Mouse (Mus musculus) CH12F3 (cell line): ENCODE data around the gene Itgad.
"Not testable (repeated sequence)": the region's sequence is repeated elsewhere in the genome, so short reads cannot be mapped to it uniquely, and the experiment has no call there.

Source experiments
- in situ Hi-C: fragments of 300-500 bp; cut with MboI; formaldehyde crosslinking; loops from 2 replicates; pipeline ENCODE4 v1.14.3; 2020; ENCODE audit warnings: low sequenced_read_pairs

The Itgad gene

DNA sequence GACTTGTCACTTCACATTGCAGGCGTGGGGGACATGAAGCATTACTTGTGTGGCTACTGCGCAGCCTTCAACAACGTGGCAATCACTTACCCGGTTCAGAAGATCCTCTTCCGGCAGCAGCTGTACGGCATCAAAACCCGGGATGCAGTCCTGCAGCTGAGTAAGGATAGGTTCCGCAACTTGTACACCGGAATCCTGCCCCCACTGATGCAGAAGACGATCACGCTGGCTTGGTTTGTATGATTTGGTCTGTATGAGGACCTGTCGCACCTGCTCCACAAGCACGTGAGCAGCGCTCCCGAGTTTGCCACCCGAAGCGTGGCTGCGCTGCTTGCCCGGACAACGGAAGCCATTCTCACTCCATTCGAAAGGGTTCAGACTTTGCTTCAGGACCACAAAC is at the start of gene Itgad:
Gene Itgad, plus strand, starts transcription at position 301 of the 400 bp plus-strand sequence.
- in situ Hi-C loops, result no loop called here

DNA sequence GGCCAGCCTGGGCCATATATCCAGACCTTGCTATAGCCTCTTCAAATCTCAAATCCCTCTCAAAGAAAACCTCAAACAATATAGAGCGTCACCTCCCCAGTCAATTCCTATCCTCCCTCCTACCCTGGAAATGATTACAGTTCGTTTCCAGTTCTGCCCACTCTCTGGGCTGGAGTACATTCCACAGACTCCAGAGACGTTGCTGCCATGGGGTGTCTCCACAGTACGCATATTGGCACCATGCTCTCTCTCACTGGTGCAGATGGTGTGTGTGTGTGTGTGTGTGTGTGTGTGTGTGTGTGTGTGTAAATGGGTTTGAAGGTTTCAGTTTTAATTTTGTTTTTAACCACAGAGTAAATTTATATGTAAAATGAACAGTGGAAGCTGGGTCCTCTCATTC is 48.9 kb upstream of the Itgad start:
- in situ Hi-C loops, result loop anchor here (10.0 kb wide), 1 partner anchor 100 kb away; the partner anchor contains the start of gene Cox6a2

DNA sequence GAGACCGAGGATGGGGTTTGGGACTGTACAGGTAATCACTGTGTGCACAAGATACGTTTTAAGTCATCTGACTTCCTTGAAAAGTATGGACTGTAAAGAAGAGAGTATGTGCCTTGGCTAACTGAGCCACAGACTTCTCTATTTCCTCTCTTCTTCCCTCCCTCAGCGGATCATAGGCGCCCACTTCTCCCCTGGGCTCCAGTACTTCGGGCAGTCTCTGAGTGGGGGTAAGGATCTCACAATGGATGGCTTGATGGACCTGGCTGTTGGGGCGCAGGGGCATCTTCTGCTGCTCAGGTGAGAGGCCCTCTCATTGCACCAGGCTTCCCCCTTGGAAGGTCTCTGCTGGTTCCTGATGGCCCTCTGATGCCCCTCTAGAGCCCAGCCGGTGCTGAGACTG is 46.7 kb upstream of the Itgad start:
- in situ Hi-C loops, result loop anchor here (10.0 kb wide), 1 partner anchor 97 kb away; the partner anchor contains the start of gene Cox6a2

DNA sequence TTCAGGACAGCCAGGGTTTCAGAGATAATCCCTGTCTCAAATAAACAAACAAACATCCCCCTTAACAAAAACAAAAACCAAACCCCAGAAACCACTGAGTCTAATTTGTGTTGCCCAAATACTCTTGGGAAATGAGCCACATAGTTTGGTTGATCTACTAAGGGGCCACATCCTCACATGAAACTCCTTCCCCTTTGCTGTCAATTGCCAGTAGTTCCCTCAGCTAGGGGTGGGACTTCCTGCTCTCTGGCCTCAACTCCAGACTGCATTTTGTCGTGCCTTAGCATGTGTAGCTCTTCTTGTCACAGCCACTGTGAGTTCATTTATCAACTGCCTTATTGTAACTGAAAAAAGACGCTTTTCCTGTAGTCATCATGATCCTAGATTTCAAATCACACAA is 43.9 kb upstream of the Itgad start:
- in situ Hi-C loops, result no loop called here

DNA sequence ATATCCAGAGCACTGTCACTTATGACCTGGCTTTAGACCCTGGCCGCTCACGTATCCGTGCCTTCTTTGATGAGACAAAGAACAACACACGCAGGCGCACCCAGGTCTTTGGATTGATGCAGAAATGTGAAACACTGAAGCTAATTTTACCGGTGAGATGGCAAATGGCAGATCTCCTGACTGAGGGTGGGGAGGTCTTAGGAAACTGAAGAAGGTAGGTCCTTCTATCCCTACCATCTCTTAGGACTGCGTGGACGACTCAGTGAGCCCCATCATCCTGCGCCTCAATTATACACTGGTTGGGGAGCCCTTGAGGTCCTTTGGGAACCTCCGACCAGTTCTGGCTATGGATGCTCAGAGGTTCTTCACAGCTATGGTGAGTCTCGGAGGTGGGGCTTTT is 42.0 kb upstream of the Itgad start:
- in situ Hi-C loops, result no loop called here

DNA sequence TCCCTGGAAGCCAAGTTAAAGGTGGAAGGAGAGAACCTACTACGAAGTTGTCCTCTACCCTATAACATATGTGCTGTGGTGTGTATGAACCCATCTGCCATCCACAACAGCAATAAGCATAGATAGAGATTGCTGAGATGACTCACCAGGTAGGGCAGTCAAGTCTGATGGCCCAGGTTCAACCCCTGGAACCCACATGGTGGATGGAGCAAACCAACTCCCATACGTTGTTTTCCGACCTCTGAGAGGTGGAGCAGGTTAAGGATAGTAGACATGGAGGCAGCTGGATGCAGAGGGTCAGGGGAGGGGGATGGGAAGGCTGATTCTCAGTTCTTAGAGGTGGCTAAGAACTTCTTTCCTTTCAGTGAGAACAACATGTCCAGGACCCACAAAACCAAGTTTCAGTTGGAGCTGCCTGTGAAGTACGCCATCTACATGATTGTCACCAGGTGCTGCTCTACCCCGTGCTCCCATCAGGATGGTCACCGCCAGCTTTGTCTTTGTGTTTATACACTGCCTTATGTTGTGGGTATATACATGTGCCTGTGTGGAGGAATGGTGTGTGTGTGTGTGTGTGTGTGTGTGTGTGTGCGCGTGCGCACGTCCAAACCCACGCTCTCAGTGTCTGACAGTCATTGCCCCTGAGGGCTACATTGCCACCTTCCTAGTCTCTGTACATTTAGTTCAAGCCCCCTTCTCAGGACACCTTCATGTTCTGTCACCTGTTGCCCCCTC is 39.6 kb upstream of the Itgad start:
- in situ Hi-C loops, result no loop called here

DNA sequence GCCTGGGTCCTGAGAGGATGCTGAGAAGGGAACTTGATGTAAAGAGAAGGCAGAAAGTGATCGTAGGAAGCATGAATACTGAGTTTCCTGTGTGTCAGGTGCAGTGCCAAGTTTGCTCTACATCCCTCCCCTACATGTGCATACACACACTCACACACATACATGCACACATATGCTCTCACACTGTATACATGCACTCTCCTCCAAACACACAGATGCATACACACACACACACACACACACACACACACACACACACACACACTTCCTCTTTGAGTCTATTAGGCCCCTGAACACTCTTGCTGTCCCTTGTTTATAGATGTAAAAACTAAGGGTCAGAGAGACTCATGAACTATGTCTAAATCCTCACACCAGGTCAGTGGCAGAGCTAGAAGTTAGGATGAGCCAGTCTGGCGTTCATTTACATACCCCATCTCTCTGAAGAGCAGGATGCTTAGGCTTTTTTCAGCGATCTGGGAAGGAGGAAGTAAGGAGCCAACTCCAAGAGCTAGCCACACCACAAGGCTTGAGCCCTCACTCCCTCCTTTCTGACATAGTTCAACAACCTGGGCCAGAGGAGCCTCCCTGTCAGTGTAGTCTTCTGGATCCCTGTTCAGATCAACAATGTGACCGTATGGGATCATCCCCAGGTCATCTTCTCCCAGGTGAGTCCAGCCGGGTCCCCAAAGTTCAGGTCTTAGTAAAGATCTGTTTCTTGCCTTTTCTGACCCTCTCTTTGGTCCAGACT is 38.8 kb upstream of the Itgad start:
- in situ Hi-C loops, result no loop called here

DNA sequence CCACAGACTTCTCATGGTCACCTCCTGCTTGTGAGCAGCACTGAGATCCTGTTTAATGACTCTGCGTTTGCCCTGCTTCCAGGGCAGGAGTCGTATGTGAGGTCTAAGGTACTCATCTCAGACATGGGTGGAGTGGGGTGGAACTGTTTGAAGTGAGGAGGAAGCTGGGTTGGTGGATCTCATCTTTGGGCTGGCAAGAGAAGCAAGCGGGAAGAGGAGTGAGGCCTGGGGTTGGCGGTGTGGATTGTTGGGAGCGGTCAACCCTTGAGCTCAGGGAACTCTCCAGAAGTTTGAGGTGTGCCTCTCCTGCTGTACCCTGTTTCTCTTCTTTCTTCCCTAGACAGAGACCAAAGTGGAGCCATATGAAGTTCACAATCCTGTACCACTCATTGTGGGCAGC is 37.8 kb upstream of the Itgad start:
- in situ Hi-C loops, result no loop called here

DNA sequence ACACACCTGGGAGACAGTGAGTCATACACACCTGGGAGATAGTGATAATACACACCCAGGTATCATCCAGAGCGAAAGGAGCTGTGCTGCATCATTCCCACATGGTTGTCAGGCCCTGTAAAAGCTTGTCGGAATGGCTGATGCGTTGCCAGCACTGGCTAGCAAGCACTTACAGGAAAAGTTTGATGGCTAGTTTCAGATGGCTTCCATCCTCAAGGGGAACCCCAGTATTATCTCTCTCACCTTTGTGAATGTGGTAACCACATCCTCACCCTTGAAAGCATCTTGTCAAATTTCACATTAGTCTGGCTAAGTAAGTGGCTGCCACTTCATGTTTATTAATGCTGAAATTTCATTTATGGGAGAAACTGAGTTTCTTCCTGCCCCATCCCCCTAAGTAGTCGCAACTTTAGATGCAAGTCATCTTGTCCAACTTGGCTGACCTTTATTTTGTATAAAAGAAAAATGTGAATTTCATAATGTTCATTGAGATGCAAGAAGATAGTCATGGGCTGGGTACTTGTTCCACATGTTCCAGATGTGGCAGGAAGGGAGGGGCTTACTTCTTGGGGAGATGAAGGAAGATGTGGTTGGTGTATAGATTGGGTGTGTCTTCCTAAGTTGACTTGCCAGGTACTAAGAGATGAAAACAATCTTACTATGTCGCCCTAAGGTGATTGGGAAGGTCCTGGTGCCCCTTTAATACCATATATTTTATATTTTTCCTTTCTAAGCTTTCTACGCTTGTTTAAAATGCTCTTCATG is 34.3 kb upstream of the Itgad start:
- in situ Hi-C loops, result no loop called here

DNA sequence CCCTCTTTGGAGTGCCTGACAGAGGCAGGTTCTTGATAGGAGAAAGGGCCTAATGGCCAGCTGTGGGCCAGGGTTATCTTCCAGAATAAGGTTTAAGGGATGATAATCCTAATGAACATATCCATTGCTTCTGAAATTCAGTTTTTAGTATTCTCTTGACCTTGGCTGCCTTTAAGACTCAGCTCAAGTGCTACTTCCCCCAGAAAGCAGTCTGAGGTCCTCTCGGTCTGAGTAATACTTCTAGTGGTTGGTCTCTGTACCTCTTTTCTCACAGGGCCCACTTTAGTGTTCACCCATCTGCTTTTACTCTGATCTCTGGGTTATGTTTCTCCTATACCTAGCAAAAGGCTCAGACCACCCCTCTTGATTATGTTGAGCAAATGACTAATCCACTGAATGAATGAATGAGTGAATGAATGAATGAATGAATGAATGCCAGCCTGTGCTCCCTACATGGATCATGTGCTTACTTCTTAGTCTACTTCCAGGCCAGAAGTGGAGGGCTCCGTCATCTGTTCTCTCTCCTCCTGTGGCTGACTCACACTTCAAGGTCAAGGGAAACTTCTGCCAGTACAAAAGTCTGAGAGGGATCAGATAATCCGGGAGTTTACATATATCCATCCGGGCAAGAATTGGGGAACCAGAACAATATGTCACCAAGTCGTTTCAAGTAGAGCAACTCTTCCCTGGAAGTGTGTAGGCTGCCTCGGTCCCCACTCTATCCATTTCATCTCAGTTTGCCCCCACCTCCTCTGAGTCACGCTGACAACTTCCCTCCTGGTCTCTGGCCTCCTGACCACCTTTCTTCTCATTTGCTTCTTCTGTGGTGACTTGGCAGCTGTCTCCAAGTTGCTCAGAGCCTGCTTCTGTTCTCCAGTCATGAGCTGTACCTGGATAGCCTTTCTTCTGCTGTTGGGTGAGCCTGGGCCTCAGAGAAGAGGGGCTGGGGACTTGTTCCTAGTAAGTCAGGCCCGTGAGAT is 25.1 kb upstream of the Itgad start, which contains the start of gene Itgax:
Gene Itgax, plus strand, starts transcription at position 807 of the 980 bp plus-strand sequence.
- in situ Hi-C loops, result no loop called here

DNA sequence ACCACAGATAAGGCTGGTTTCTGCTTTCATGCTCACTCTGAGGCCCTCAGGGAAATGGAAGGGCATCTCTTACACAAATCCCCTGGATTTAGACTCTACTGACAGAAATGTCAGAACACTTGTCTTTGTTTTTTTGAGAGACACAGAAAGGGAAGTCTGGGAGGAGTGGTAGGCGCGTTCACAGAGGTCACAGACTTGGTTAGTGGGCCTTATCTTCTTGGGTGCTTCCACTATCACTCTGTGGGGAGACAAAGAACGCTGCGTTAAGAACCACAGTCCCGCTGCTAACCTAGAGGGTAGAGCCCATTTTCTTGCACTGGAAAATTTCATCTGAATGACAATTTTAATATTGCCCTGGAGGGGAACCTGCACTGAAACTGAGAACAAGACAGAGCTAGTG is 22.0 kb upstream of the Itgad start:
- in situ Hi-C loops, result no loop called here

DNA sequence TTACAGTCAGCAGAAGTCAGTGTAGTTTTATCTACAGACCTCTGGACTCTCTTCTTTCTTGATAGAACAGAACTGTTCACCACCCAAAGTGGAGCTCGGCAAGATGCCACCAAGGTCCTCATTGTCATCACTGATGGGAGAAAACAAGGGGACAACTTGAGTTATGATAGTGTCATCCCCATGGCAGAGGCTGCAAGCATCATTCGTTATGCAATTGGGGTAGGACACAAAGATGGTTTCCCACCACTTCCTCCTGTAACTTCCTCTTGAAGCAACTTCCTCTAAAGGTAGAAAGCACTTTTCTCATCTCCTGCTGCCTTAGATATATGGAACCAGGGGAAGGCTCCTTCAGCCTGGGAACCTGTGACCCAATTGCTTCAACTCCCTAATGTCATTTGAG is 20.6 kb upstream of the Itgad start:
- in situ Hi-C loops, result no loop called here

DNA sequence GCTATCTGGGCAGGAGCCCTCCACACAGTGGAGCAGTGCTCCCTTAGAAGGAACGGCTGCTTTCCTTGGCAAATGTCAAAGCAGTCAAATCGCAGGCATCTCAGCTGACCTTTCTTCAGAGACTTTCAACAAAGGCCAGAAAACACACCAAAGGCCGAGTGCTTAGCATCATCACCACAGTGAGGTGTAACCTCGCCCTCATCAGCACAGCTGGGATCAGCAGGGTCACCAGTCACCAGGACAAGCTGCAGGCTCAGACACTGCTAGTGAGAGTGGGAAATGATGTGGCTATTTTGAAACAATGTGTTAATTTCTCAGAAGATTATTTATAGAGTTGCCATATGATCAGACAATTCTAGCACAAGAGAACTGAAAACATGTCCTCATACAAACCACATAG is 17.2 kb upstream of the Itgad start:
- in situ Hi-C loops, result no loop called here

DNA sequence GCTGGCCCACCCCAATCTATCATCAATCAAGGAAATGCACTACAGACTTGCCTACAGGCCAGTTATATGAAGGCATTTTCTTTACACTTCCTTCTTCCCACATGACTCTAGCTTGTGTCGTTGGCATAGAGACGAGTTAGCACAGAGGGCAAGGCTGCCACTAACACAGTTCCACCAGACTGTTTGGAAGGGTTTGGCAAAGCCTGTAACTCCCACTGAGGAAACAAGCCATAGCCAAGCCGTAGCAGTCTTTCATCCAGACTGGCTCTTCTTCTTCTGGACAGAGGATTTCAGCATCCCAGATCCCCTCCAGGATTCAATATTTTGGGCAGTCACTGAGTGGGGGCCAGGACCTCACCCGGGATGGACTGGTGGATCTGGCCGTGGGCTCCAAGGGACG is 14.6 kb upstream of the Itgad start:
- in situ Hi-C loops, result no loop called here

DNA sequence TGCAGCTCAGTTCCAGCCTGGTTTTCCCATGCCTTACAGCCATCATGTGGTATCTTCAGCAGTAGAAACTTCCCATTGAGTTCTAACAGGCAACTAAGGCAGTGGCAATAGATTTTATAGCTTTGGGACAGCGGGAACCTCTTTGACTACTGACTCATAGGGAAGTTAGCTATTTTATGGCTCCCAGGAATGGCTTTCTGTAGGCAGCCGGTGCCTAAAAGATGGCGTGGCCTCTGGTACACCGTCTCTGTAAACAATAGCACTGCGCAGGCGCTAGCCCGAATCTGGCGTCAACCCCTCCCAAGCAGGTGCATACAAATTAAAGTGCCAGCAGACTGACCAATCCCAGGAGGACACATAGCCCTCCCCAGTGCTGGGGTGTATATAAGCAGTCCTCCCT is 3.2 kb upstream of the Itgad start:
- in situ Hi-C loops, result no loop called here

DNA sequence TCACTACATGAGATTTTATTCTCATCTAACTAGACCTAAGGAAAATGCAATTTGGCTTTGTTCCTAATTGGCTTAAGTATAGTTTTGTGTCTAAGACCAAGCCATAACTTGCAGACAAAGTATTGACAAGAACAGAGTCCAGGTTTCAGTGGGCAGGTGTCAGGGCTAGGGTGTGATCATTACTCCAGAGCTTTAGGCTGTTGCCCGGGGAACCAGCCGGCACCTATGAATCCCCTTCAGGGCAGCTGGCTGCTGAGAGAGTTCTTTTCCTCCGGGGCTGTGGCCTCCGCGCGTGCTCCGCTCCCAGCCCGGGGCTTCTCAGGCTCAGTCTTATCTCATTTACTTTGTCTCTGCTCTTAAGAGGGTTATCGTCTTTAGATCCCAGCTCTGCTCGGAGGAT is 748 bp downstream of the Itgad start:
- in situ Hi-C loops, result no loop called here

DNA sequence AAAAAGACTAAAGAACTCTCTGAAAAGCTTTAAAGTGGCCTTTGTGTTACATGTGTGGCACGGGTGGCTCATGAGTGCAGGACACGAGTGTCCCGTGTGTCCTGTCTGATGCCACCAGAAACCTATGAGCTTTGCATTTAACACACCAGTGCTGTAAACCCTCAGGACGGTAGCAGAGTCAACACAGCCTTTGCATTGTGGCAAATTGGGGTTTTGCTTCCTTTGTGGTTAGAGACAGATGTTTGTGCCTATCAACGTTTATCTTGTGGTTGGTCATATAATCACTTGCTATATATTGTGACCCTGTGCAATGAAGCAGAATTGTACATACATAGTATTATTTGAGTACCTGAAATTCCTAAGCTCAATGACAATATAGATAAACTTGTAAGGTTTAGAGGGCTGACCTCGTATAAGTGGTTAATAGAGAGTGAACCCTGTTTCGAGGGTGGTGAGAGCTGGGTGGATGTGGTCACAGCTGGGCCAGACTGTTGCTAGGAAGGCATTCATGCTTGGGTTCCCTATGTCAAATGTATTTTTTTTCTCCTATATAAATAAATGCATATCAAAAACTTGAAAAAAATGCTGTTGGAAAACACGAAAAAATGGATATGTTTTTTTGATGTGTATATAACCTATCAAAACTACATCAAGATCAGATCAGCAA is 4.6 kb downstream of the Itgad start:
- in situ Hi-C loops, result not testable (repeated sequence)

DNA sequence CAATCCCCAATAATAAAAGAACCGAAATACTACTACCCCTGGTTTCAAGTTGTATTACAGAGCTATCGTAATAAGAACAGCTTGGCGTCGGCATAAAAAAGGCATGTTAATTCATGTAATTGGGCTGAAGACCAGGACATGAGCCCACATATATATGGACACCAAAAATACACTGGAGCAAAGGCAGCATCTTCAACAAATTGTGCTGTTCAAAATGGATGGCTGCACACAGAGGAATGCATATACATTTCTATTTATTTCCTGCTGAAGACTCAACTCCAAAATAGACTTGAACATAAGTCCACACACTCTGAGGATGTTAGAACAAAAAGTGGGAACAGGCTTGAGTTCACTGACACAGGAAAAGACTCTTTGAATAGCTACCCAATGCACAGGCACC is 9.8 kb downstream of the Itgad start:
- in situ Hi-C loops, result no loop called here

DNA sequence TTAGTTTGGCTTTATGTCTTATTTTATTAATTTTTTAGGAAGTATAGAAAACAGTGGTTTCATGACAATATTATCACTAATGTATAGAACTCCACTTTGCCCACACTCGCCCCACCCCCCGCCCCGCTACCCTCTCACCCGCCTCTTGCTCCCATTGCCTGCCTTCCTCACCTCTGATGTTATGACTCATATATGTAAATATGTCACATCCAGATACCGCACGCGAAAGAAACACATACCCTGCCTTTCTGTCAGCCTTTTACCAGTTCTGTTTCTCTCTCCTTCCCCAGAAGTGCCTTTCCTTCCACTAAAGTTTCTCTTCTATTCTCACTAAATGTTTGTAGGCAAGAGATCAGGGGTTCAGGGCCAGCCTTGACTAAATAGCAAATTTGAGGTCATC is 12.2 kb downstream of the Itgad start:
- in situ Hi-C loops, result no loop called here

DNA sequence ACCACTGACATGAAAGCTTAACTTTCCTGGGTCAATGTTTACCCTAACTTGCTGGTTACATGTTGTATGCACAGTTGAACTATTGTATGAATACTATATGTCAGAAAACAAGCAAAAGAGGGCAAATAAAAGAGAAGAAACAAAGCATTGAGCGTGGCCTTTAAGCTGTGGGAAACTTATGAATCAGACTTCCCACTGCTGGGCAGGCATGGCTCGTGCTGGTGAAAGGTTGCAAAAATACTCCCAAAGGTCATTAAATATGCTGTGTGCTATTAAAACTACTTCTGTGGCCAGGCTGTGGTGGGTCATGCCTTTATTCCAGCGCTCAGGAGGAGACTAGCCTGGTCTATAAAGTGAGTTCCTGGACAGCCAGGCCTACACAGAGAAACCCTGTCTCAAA is 15.8 kb downstream of the Itgad start:
- in situ Hi-C loops, result no loop called here
